Mouse (Mus musculus) heart, postnatal 0 days (tissue): ENCODE data around the gene Camk2n1. TPM values are rescaled to one million over a fixed set of nuclear protein-coding genes. Genes with fewer than 3 reads are reported as not detected.

Experiments
- ATAC-seq: fragments of 200-750 bp; cut with Nextera tagmentation; 2 replicates; pipeline ENCODE4 v1.8.0; 2017; ENCODE audit warnings: low read depth, moderate number of reproducible peaks, moderate library complexity; ENCODE audit not compliant: insufficient read depth
- DNase-seq: peaks from one replicate; pipeline ENCODE4 v3.0.0-alpha.2; 2016; ENCODE audit warnings: low spot score
- H3K27ac ChIP-seq: fragments of 300-500 bp; sonication (generic); 2 replicates; pipeline ENCODE4 v1.5.1; 2014; ENCODE audit warnings: low read depth, mild to moderate bottlenecking
- H3K27me3 ChIP-seq: fragments of 300-500 bp; sonication (generic); 2 replicates; pipeline ENCODE4 v1.6.1; 2014; ENCODE audit warnings: low read length, mixed read lengths; ENCODE audit not compliant: control insufficient read depth, insufficient read depth
- H3K36me3 ChIP-seq: fragments of 300-500 bp; sonication (generic); replicated peaks from 2 replicates; pipeline ENCODE4 v1.6.1; 2014; ENCODE audit warnings: low read length, mixed read lengths; ENCODE audit not compliant: control insufficient read depth, insufficient read depth
- H3K4me1 ChIP-seq: fragments of 300-500 bp; sonication (generic); 2 replicates; pipeline ENCODE4 v1.6.1; 2014; ENCODE audit warnings: antibody characterized with exemption; ENCODE audit not compliant: control insufficient read depth, insufficient read depth
- H3K4me2 ChIP-seq: fragments of 300-500 bp; sonication (generic); 2 replicates; pipeline ENCODE4 v1.6.1; 2014; ENCODE audit warnings: low read depth, mild to moderate bottlenecking, low read length, moderate library complexity
- H3K4me3 ChIP-seq: fragments of 300-500 bp; sonication (generic); 2 replicates; pipeline ENCODE4 v1.5.1; 2014; ENCODE audit warnings: low read depth, low read length
- H3K9ac ChIP-seq: fragments of 300-500 bp; sonication (generic); replicated peaks from 2 replicates; pipeline ENCODE4 v1.6.1; 2014; ENCODE audit warnings: low read depth, low read length, mixed read lengths
- H3K9me3 ChIP-seq: fragments of 300-500 bp; sonication (generic); replicated peaks from 2 replicates; pipeline ENCODE4 v1.6.1; 2016; ENCODE audit warnings: low read length; ENCODE audit not compliant: control insufficient read depth
- CTCF ChIP-seq: IDR thresholded peaks from 2 replicates; pipeline ENCODE4 v1.5.1; 2016; ENCODE audit warnings: antibody characterized with exemption, control low read depth, low read depth
- EP300 ChIP-seq: IDR thresholded peaks from 2 replicates; pipeline ENCODE4 v1.6.1; 2016; ENCODE audit warnings: antibody characterized with exemption, low read depth
- WGBS: fragments of 180-500 bp; shearing (Covaris S2); extraction: QIAGEN DNeasy Blood & Tissue Kit; methylation state at CpG from one replicate; pipeline ENCODE4 v1.1.7; 2014; 5-methylcytosine and 5-hydroxymethylcytosine counted together
- polyA plus RNA-seq: library from polyadenylated mRNA; unstranded; fragments of >200 nt; fragmentation: Nextera tagmentation; extraction: Ambion mirVana; gene quantifications from 2 replicates; pipeline ENCODE4 v1.2.1, GENCODE M21; 2015
- total RNA-seq: library from RNA; depleted of rRNA; stranded (reverse); fragments of >200 nt; gene quantifications from 2 replicates; pipeline ENCODE4 v1.2.3, GENCODE M21; 2014; ENCODE audit warnings: low replicate concordance

Camk2n1 gene
- total and polyA plus RNA-seq, 2 experiments from 2014 or later = 1.6 to 5.1 TPM

DNA sequence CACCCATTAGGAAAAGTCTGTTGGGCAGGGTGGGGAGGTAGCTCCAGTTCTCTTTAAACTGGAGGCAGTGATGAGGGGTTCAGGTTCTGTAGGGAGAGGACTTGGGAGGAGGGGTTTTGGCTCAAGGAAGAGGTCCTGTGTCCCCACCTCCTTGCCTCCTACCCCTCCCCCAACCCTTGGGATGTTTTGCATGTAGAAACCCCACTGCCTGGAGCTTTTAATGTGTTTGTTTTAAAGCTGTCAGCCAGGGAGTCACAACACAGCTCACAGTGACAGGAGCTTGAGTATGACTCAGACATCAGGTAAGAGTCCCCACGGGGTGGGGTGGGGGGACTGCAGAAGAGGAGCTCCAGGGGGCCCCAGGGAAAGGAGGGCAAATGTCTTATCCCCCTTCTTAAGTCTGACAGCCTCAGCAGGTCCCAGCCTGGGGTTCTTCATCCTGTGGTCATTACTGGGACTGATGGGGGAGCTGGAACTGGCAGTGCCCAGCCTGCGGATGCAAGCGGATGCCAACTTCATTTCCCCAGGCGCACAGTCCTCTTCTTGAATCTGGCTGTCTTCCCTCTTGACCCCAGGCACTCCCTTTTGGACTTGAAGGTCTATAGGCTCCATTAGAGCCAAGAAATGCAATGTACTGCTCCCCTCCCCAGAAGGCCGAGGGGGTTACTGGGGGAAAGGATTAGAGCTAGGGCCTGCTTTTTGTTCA lies 4.8 kb downstream of the Camk2n1 start:
- H3K27me3 ChIP-seq = peaks cover 48% of the 10 kb centered on the region
- no peak for DNase-seq
- H3K36me3 ChIP-seq = no peaks in the 10 kb centered on the region
- TF ChIP-seq EP300 = no peak
- H3K4me1 ChIP-seq = peaks cover 13% of the 10 kb centered on the region
- H3K9me3 ChIP-seq = no peaks in the 10 kb centered on the region
- H3K4me3 ChIP-seq = no peak overlapping the region
- no peak overlapping the region for H3K27ac ChIP-seq
- no peak overlapping the region for H3K4me2 ChIP-seq
- 59% methylated on average over 5 of the region's 5 CpGs for WGBS
- no peak overlapping the region for H3K9ac ChIP-seq
- no peak for ATAC-seq

DNA sequence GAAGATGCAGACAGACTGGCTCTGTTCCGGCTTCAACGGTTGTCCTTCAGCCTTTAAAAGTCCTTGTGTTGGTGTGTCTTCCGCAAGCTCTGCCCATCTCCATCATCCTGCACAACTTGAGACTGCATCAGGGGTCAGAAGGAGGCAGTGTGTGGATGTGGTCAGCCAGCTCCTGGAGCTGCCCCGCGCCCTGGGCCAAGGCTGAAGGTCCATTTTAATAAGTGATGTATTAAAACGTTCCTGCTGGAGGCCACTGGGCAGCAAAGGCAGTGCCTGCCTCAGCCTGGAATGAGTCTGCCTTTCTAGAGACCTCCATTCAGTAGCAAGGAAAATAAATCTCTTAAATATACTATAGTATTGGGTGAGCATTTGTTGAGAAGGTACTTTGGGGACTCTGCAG lies 5.7 kb downstream of the Camk2n1 start:
- H3K36me3 ChIP-seq = no peaks in the 10 kb centered on the region
- no peaks in the 10 kb centered on the region for H3K9me3 ChIP-seq
- no peak overlapping the region for H3K9ac ChIP-seq
- 69% methylated on average over 6 of the region's 6 CpGs for whole genome bisulfite sequencing
- DNase-seq (no peak), ATAC-seq (no peak)
- no peak overlapping the region for H3K4me2 ChIP-seq
- H3K27ac ChIP-seq = no peak overlapping the region
- peaks cover 51% of the 10 kb centered on the region for H3K27me3 ChIP-seq
- H3K4me3 ChIP-seq = no peak overlapping the region
- peaks cover 22% of the 10 kb centered on the region for H3K4me1 ChIP-seq
- TF ChIP-seq EP300 = no peak
- TF ChIP-seq CTCF = no peak

DNA sequence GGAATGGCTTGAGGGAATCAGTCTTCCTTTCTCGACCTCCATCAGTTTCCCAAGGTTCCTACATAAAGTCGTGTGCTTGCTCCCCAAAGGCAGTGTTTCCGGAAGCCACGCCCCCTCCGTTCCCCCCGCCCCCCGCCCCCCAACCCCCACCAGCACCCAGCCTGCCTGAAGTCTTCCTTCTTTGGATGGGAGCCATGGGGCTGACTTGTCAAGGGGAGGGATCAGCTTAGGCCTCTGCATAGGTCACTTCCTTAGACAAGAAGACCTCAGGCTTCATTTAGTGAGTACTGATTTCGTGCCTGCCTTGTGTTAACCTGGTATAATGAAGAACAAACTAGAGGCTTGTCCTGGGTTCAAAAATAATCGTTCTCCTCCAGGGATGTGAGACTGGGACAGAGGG lies 6.8 kb downstream of the Camk2n1 start:
- Histone ChIP-seq H3K27me3 (peaks cover 44% of the 10 kb centered on the region), H3K9ac (no peak overlapping the region), H3K9me3 (no peaks in the 10 kb centered on the region), H3K27ac (no peak overlapping the region), H3K4me2 (no peak overlapping the region), H3K4me1 (peaks cover 21% of the 10 kb centered on the region), H3K4me3 (no peak overlapping the region), H3K36me3 (no peaks in the 10 kb centered on the region)
- DNase-seq = no peak
- WGBS = 17% methylated on average over 8 of the region's 9 CpGs
- ATAC-seq = no peak
- TF ChIP-seq CTCF (no peak), EP300 (no peak)

DNA sequence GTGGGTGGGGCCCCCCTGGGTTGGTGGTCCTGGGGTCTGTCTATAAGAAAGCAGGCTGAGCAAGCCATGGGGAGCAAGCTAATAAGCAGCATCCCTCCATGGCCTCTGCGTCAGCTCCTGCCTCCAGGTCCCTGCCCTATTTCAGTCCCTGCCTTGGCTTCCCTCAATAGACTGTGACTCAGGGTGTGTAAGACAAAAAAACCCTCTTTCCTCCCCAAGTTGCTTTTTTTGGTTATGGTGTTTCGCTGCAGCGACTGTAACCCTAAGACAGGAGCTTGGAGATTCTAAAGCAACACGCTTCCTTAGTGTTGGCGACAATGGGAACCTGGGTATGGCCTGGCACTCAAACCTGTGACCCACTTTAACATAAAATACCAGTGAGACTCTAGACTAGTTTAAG lies 7.4 kb downstream of the Camk2n1 start:
- Histone ChIP-seq H3K4me1 (peaks cover 16% of the 10 kb centered on the region), H3K27ac (no peak overlapping the region), H3K36me3 (no peaks in the 10 kb centered on the region), H3K9me3 (no peaks in the 10 kb centered on the region), H3K4me3 (no peak overlapping the region), H3K27me3 (peaks cover 44% of the 10 kb centered on the region), H3K4me2 (no peak overlapping the region), H3K9ac (no peak overlapping the region)
- TF ChIP-seq CTCF = no peak
- TF ChIP-seq EP300 = no peak
- DNase-seq = no peak
- ATAC-seq = no peak
- WGBS = 88% methylated on average over 5 of the region's 5 CpGs

DNA sequence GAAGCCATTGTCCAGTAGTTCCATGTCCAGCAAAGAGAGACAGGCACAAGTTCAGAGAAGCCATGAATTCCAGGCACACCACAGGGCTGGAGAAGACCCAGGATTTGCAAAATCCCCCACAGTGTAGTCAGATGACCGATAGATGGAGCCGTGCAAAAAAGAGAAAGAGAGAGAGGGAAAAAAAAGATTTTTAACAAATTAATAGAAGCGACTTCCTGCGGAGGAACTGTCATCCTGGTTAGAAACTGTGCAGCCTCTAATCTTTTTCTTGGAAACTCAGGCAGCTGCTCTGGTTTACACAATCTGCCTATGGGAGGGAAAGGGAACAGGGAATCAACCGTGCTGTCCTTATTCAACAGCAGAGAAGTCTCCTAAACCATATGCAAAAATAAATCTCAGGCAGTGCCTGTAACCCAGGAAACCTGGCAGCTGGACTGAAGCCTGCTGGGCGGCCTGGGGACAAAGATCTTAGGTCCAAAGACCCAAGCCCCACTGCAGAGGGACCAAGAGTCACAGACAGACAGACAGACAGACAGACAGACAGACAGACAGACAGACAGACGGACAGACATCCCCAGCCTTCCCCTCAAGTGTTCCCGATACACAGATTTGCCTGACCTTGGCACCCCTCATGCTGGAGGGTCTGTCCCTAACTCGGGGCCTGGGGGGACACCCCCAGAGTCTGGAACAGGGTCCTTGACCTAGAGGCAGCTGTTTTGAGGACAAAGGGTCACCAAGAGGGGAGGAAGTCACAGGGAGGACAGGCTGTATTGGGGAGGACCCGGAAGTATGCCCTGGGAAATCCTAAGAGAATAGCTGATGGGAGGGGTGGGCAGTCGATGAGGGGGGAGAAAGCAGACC lies 9.1 kb downstream of the Camk2n1 start:
- no peak for TF ChIP-seq EP300
- H3K9me3 ChIP-seq = no peaks in the 10 kb centered on the region
- 5% methylated on average over 11 of the region's 11 CpGs for WGBS
- peaks cover 43% of the 10 kb centered on the region for H3K27me3 ChIP-seq
- H3K4me2 ChIP-seq = peak overlapping the region; percentile 47
- DNase-seq (peak; percentile 39), ATAC-seq (peak; percentile 36)
- peak overlapping the region; percentile 84 for H3K27ac ChIP-seq
- no peaks in the 10 kb centered on the region for H3K36me3 ChIP-seq
- H3K9ac ChIP-seq = 0 out of 2 replicates have a peak overlapping the region, but pooled peaks have one; percentile 35
- peaks cover 16% of the 10 kb centered on the region for H3K4me1 ChIP-seq
- H3K4me3 ChIP-seq = 0 out of 2 replicates have a peak overlapping the region, but pooled peaks have one; percentile 5
